Mouse (Mus musculus) lung, postnatal 14 days (tissue): ENCODE data around the gene Slc22a16.

Experiments
- DNase-seq: peaks from one replicate; pipeline ENCODE4 v3.0.0; 2021

Gene Slc22a16

DNA sequence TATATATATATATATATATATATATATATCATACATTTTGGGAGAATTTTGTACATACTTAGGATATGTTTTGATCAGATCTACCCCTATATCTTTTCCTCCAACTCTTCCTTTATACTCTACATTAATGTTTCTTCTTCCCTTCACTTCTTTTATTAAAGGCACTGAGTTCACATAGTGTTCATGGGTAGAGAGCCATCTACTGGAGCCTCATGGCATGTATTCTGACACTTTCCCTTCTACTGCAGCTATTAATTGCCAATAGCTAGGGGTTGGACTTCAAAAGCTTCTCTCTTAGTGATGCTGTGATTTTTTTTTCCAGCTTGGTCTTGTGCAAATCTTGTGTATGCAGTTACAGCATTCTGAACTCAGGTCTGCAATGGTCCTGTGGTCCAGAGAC is 47.8 kb downstream of the Slc22a16 start:
- no peak for DNase-seq

DNA sequence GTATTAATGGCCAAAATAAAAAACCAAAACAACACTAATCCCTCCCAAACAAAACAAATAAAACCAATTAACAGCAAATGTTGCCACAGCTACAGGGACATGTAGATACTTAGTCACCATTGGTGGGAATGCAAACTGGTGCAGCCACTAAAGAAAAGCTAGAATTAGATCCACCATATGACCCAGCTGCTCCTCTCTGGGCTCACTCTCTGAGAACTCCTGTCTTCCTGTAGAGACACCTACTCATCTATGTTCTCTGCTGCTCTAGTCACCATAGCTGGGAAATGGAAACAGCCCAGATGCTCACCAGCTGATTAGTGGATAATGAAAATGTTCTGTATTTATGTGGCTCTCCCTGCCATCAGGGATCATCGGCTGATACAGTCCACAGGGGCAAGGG is 49.6 kb downstream of the Slc22a16 start:
- no peak for DNase-seq

DNA sequence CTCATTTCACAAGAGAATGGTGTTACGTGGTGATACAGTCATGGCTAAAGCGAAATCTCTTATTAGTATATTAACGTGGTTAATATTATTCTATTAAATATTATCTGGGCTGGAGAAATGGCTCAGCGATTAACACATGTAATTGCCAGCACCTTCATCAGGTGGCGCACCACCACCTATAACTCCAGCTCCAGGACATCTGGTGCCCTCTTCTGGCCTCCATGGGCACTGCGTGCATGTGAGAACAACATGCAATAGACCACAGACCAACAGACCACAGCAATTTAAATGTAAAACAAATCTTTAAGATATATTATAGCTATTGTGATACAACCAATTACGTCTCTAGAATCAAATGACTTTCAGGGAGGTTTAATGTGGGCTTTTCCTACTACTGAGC is 59.0 kb downstream of the Slc22a16 start:
- DNase-seq, result peak; percentile 63

- peak; percentile 22 for DNase-seq
Measured at GRCm38 (mm10) chr10:40629656-40630311, 59.6 kb downstream of the Slc22a16 start, which contains the start of gene Ddo. Gene Ddo (plus strand): TSS chr10:40630011.

DNA sequence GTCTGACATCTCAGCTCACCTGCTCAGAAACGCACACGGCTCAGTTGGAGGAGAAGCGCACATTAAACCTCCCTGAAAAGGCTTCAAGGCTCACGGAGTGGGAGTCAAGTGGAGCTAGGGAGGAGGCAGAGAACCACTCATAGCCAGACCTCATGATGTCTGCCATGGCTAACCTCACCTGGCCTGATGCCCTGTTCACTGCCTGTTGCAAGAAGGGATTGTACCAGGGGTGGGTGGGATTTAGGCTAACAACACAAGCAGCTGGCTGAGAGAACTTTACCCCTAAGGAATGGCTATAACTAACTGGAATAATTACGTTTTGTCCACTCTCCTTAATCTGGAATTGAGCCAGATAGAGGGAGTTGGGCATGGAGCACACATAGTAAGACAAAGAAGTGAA is 60.3 kb downstream of the Slc22a16 start:
- peak; percentile 37 for DNase-seq

DNA sequence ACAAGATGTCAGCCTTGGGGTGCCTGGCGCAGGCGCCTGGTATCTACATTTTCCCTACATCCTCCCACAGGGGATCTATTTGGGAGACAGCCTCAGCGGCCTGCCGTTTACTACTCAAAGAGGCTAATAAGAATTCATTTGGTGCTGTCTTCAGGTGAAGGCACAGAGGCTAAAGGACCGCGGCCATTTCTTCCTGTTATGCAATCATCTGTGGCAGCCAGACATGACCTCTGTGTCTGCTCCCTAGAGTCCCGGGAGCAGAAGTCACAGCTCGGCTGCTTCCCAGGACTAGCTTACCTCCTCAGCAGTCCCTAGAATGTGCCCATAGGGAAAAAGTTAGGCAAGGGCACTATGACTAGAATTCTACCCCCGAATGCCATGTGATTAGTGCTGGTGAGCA is 60.8 kb downstream of the Slc22a16 start:
- no peak for DNase-seq

- DNase-seq, result no peak
Measured at GRCm38 (mm10) chr10:40632087-40632486, 62.0 kb downstream of the Slc22a16 start.

GRCm38 (mm10) chr10:40637331-40637730 is 67.2 kb downstream of the Slc22a16 start:
- no peak for DNase-seq

- no peak for DNase-seq
Measured at GRCm38 (mm10) chr10:40638276-40638675, 68.1 kb downstream of the Slc22a16 start.

DNA sequence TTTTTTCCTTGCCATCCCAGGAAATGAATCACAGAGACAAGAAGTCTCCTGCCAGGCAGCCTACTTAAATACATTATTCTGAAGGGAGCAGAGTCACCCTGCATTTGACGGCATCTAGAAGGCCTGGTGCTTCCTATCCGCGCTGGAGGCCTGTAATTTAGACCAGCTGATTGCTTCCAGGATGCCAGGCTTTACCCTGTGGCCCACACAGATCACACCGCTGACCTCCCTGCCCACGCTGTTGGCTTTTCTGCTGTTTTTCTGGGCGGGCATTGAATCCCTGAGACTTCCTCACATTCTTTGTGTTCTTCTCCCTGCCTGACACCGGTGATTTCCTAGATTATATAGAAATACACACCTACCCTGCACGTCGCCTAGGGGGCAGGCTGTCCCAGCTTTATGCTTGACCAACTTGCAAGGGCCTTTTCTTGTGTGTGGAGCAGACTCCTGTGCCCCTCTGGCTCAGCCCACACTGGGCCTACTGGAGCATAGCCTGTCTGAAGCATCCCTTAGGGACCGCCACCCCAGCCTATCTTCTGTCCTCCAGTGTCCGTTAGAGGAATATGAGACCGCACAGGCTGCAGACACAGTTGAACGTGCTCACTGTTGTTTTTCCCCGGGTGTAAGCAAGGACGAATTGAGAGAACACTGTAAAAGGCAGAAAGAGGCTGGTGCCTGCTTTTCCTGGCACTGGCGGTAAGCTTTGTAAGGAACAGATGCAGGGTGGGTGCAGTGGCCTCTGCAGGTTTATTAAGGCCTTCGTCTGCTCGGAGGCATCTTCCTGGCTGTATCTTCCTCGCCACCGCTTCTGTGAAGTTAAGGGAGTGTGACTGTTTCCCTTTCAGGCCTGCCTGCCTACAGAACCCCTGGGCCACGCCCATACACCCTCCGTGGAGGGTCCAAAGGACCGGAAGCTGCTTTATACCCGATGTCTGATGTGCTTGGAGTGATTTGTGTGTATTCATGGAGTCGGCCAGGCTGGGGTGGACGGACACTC is 69.0 kb downstream of the Slc22a16 start:
- no peak for DNase-seq

GRCm38 (mm10) chr10:40640406-40640805 is 70.3 kb downstream of the Slc22a16 start:
- no peak for DNase-seq

DNA sequence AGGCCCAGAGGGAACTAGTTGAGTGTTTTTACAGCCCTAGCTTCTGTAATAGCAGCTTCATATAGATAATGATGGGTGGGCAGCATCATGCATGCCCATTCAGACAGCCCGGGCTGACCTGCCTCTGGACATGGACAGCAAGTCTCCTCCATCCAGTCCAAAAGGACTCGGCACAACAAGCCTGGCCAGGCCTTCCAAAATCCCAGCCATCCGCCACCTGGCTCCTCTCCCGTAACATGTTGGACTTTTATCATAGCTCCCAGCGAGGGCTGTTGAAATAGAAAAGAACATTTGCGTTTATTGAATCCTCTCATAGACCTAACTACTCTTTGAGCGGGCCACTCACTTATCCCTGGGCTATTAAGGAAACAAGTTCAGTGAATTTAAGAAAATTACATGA is 71.8 kb downstream of the Slc22a16 start:
- DNase-seq, result no peak

GRCm38 (mm10) chr10:40643126-40643525 is 73.0 kb downstream of the Slc22a16 start:
- no peak for DNase-seq

GRCm38 (mm10) chr10:40644456-40644855 is 74.3 kb downstream of the Slc22a16 start:
- DNase-seq, result no peak

GRCm38 (mm10) chr10:40645346-40645745 is 75.2 kb downstream of the Slc22a16 start:
- no peak for DNase-seq

GRCm38 (mm10) chr10:40648776-40649175 is 78.6 kb downstream of the Slc22a16 start:
- DNase-seq, result no peak

GRCm38 (mm10) chr10:40649634-40650033 is 79.5 kb downstream of the Slc22a16 start:
- no peak for DNase-seq

DNA sequence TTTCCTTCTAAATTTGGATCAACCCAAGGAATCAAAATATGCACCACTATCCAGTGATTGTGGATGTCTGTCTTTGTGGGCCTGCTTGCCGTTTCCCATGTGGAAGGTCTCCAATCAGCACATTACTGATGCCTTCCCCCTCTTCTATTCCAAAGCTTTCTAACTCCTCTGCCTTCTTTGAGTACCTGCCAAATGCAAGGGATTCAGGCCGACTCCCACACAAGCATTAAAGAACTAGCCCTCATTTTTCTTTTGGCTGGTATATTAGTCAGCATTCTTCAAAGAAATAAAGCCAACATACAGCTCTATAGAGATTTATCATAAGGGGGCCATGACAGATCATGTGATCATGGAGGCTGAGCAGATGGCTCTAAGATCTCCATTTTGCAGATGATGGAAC is 81.5 kb downstream of the Slc22a16 start:
- DNase-seq, result no peak
